8 mouse cellular contexts compared by ENCODE assay signal in genomic region chr7:116504818-116505170, GRCm38 (mm10). TPM values are rescaled to one million over a fixed set of nuclear protein-coding genes. Genes with fewer than 3 reads are reported as not detected.
DNase-seq lines count a peak whose midpoint lies in the region; ATAC-seq and TF ChIP-seq lines count a peak whose summit lies in the region.

No protein-coding gene starts in this region.

- H3K4me1 ChIP-seq in kidney, embryonic 14.5 days (ENCODE audit: control insufficient read depth, insufficient read depth, low read length) = peaks cover 4% of the 10 kb centered on the region; the same call in 1 of the 2 replicates
- peaks cover 7% of the 10 kb centered on the region for H3K4me1 ChIP-seq in bone marrow macrophage, adult 2 months (ENCODE audit: control insufficient read depth, insufficient read depth, low read length)
- peaks cover 14% of the 10 kb centered on the region for H3K4me1 ChIP-seq in midbrain, embryonic 16.5 days (ENCODE audit: control insufficient read depth, insufficient read depth, low read length)

- no peak for DNase-seq in kidney, adult 18-20 months
- peak; percentile 64 for DNase-seq in induced T-regulatory cell, adult 2 months (ENCODE audit: low read depth)
- DNase-seq in adrenal gland, adult 8-10 months = no peak
- DNase-seq in left cerebral cortex, adult 9 months (ENCODE audit: low spot score in 2 of 2) = no peak
- no peak for DNase-seq in adrenal gland, postnatal 4 days (ENCODE audit: low spot score in 2 of 2)

- no peak overlapping the region for H3K27ac ChIP-seq in kidney, embryonic 14.5 days (ENCODE audit: low read depth, low read length)
- H3K27ac ChIP-seq in bone marrow macrophage, adult 2 months (ENCODE audit: insufficient read depth, low read depth, low read length) = no peak overlapping the region
- H3K27ac ChIP-seq in midbrain, embryonic 16.5 days (ENCODE audit: low read length) = peak overlapping the region; percentile 91

- no peak for TF ChIP-seq POLR2A in bone marrow macrophage, adult 2 months (IDR thresholded peaks at IDR 0.05; ENCODE audit: borderline replicate concordance, low read depth, low read length)

- peak overlapping the region; percentile 80 for H3K4me3 ChIP-seq in kidney, embryonic 14.5 days (ENCODE audit: low read length)
- H3K4me3 ChIP-seq in bone marrow macrophage, adult 2 months (ENCODE audit: insufficient read depth, low read length) = peak overlapping the region; percentile 74
- peak overlapping the region; percentile 88 for H3K4me3 ChIP-seq in midbrain, embryonic 16.5 days (ENCODE audit: low read depth, low read length)

- WGBS in kidney, embryonic 14.5 days = 3% methylated on average over 6 of the region's 6 CpGs
- 3% methylated on average over 6 of the region's 6 CpGs for WGBS in midbrain, embryonic 16.5 days

- no peaks in the 10 kb centered on the region for H3K9me3 ChIP-seq in kidney, embryonic 14.5 days (ENCODE audit: control insufficient read depth, low read length)
- no peaks in the 10 kb centered on the region for H3K9me3 ChIP-seq in midbrain, embryonic 16.5 days (replicated peaks; ENCODE audit: control insufficient read depth, low read length, poor library complexity, severe bottlenecking)

- peak overlapping the region; percentile 91 for H3K4me2 ChIP-seq in kidney, embryonic 14.5 days (replicated peaks; ENCODE audit: low read depth, low read length)
- H3K4me2 ChIP-seq in midbrain, embryonic 16.5 days (ENCODE audit: low read length) = peak overlapping the region; percentile 67

- peak overlapping the region; percentile 76 for H3K9ac ChIP-seq in kidney, embryonic 14.5 days (ENCODE audit: low read depth, low read length)
- H3K9ac ChIP-seq in midbrain, embryonic 16.5 days (ENCODE audit: low read depth, low read length) = peak overlapping the region; percentile 86

- no peak for ATAC-seq in kidney, embryonic 14.5 days (ENCODE audit: low FRiP score, low TSS enrichment)
- ATAC-seq in midbrain, embryonic 16.5 days = no peak

- TF ChIP-seq CTCF in bone marrow macrophage, adult 2 months (IDR thresholded peaks at IDR 0.05; ENCODE audit: low read depth, low read length) = no peak

- H3K36me3 ChIP-seq in kidney, embryonic 14.5 days (ENCODE audit: control insufficient read depth, insufficient read depth, low read length) = no peaks in the 10 kb centered on the region
- peaks cover 3% of the 10 kb centered on the region; the same call in 1 of the 2 replicates for H3K36me3 ChIP-seq in midbrain, embryonic 16.5 days (ENCODE audit: control insufficient read depth, insufficient read depth, low read length)

- H3K27me3 ChIP-seq in kidney, embryonic 14.5 days (ENCODE audit: control insufficient read depth, insufficient read depth, low read length) = no peaks in the 10 kb centered on the region
- no peaks in the 10 kb centered on the region for H3K27me3 ChIP-seq in midbrain, embryonic 16.5 days (ENCODE audit: control insufficient read depth, insufficient read depth, low read depth, low read length)

RNA-seq across cellular contexts. Expression of gene Nucb2, which starts 0.6 kb away (rescaled TPM):
- polyA plus RNA-seq in kidney, embryonic 14.5 days (2014; fragmentation: Nextera tagmentation; extraction: Ambion mirVana) = 17.5 and 19.2 TPM in 2 replicates
- 52.9 and 55.8 TPM in 2 replicates for polyA plus RNA-seq in bone marrow macrophage, adult 2 months (2012; ENCODE audit: insufficient read depth, insufficient read length, missing spikeins)
- polyA plus RNA-seq in midbrain, embryonic 16.5 days (2015; fragmentation: Nextera tagmentation; extraction: Ambion mirVana) = 27.4 and 29.4 TPM in 2 replicates
- total RNA-seq in adrenal gland, adult 8-10 months (2022) = 10 to 100 TPM; 21.6 to 32.4 (median 27.6) TPM
- 10 to 100 TPM; 31.3 to 33.6 TPM for total RNA-seq in adrenal gland, postnatal 4 days (2021)
